Mouse (Mus musculus) gastrocnemius, adult 2 months (tissue): ENCODE data around the gene Fance. TPM values are rescaled to one million over a fixed set of nuclear protein-coding genes. Genes with fewer than 3 reads are reported as not detected.

ENCODE experiments used
- DNase-seq: peaks from one replicate; pipeline ENCODE4 v3.0.0; 2022
- H3K27ac ChIP-seq: fragments of 200-600 bp; 2 replicates; pipeline ENCODE4 v1.8.1; 2022; ENCODE audit warnings: mild to moderate bottlenecking
- H3K4me3 ChIP-seq: fragments of 200-600 bp; 2 replicates; pipeline ENCODE4 v1.8.1; 2022; ENCODE audit warnings: mild to moderate bottlenecking, moderate library complexity
- CTCF ChIP-seq: fragments of 200-600 bp; IDR thresholded peaks from 2 replicates; pipeline ENCODE4 v1.8.1; 2022; ENCODE audit warnings: antibody characterized with exemption, mild to moderate bottlenecking, moderate library complexity
- intact Hi-C: fragments of 180-260 bp; cut with DNase I; formaldehyde crosslinking; loops from one replicate; pipeline ENCODE4 v1.15.1; 2025
- total RNA-seq, 2 experiments: library from RNA; stranded (reverse); gene quantifications; 2 replicates each; pipeline ENCODE4 v1.2.3; 2021

Fance gene
- total RNA-seq, 2 experiments from 2014 or later, result 9.4 to 11.2 TPM

DNA sequence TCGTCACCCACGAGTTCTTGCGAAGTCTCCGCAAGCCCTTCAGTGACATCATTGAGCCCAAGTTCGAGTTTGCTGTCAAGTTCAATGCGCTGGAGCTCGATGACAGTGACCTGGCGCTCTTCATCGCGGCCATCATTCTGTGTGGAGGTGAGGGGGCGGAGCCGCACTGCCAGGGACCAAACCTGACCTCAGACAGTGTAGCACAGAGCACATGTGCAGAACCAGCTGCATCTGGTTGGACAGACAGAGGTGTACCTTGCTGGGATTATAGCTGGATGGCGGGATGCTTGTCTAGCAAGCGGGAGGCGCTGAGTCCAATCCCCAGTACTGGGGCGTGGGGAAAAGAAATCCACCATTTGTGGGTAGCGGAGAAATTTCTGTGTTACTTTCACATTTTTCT is 14.4 kb upstream of the Fance start:
- no peak for TF ChIP-seq CTCF
- H3K27ac ChIP-seq, result no peak overlapping the region
- intact Hi-C loops, result no loop called here
- no peak overlapping the region for H3K4me3 ChIP-seq
- DNase-seq, result no peak

DNA sequence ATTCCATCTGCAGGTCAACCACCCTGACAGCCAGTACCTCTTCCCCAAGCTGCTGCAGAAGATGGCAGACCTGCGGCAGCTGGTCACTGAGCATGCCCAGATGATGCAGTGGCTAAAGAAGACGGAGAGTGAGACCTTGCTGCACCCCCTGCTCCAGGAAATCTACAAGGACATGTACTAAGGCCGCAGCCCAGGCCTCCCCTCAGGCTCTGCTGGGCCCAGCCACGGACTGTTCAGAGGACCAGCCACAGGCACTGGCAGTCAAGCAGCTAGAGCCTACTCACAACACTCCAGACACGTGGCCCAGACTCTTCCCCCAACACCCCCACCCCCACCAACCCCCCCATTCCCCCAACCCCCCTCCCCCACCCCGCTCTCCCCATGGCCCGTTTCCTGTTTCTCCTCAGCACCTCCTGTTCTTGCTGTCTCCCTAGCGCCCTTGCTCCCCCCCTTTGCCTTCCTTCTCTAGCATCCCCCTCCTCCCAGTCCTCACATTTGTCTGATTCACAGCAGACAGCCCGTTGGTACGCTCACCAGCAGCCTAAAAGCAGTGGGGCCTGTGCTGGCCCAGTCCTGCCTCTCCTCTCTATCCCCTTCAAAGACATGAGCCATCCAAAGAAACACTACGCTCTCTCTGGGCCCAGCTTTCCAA is 13.5 kb upstream of the Fance start:
- TF ChIP-seq CTCF, result no peak
- H3K27ac ChIP-seq, result no peak overlapping the region
- no peak overlapping the region for H3K4me3 ChIP-seq
- intact Hi-C loops, result no loop called here
- no peak for DNase-seq

DNA sequence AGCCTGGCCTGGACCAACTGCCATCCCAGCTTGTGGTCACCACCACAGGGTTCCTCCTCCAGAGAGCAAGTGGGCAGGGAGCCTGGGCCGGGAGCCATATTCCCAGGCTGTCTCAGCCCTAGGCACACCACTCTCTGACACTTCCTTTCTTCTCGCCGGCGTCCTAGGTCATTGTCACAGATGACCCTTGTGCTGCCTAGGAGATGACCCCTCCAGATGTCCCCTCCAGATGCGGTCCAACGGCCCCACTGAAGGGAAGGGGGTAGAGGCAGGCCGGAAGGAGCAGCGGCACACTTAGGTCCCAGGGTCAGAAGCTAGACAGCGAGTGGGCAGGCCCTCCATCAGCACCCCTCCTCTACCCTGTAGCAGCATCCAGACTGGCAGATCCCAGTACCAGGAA is 13.0 kb upstream of the Fance start:
- no peak for TF ChIP-seq CTCF
- no peak for DNase-seq
- intact Hi-C loops, result no loop called here
- Histone ChIP-seq H3K27ac (no peak overlapping the region), H3K4me3 (no peak overlapping the region)

DNA sequence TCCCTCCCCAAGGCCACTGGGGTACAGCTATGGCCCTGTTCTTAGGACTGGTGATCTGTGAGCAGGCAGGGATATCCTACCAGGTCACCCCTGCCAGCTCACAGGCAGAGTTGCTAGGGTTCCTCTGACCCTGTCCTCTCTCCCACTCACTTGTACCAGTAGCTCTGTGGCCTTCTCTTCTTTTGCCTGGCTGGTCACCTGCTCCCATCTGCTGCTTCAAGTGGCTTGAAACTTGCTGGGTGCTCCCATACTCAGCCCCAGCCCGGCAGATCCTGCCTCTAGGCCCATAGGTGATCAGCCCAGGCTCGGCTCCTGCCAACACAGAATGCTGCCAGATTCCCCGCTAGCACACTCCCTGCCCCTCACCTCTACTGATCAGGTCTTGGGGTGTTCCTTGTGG is 12.5 kb upstream of the Fance start:
- TF ChIP-seq CTCF, result no peak
- no peak overlapping the region for H3K4me3 ChIP-seq
- no peak overlapping the region for H3K27ac ChIP-seq
- intact Hi-C loops, result no loop called here
- no peak for DNase-seq

DNA sequence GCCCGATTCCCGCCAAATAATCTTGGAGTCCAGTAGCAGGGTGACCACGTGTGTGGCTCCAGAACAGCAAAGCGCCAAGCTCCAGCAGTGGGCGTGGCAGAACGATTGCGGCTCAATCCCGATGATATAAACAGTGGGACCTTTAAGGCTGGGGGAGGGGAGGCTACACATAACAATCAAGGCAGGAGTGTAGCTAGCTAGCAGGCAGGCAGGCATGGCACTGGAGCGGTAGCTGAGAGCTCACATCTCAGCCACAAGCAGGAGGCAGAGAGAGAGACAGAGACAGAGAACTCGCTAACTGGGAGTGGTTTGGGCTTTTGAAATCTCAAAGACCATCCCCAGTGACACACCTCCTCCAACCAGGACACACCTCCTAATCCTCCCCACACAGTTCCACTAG is 8.1 kb upstream of the Fance start:
- no peak for DNase-seq
- intact Hi-C loops, result no loop called here
- H3K27ac ChIP-seq, result no peak overlapping the region
- H3K4me3 ChIP-seq, result no peak overlapping the region
- no peak for TF ChIP-seq CTCF

DNA sequence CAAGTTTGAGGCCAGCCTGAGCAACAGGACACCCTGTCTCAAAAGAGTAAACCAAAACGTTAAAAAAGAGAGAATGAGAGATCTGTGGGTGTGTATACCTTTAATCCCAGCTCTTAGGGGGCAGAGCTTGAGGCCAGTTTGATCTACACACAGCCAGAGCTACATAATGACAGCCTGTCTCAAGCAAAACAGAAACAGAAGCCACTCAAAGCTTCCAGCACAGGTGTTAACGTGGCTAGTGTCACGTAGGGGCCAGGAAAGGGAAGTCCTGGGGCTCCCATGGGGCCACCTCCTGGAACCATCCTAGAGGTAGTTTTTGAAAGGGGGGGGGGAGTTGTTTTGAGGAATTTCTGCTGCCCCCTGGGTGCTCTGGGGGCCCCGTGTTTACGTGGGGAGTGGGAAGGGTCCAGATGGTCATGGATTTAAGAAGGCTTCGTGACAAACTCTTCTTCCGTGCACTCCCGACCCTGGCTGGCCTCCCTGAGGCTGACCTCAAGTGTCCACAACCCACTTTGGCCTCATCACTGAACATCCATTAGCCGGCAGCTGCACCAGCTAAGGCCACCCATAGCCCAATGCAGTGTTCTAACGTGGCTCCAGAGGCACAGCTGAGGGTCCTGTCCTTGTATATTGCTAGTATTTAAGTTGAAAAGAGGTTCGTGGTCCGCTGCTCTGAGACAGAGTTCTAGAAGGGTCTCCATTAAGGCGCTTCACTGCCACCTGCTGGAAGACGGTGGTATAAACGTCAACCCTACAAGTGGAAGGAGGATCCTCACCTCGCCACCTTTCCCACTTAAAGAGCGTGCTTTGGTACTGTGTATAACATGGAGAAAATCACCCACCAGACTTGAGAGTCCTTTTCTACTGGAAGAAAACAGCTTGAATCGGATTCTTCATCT is 4.8 kb upstream of the Fance start:
- intact Hi-C loops, result loop anchor here (1.0 kb wide), 1 partner anchor 82 kb away; no protein-coding TSS in a partner anchor
- peak overlapping the region; percentile 59 for H3K27ac ChIP-seq
- DNase-seq, result peak; percentile 91
- H3K4me3 ChIP-seq, result peak overlapping the region; percentile 63
- peak; percentile 93 for TF ChIP-seq CTCF

DNA sequence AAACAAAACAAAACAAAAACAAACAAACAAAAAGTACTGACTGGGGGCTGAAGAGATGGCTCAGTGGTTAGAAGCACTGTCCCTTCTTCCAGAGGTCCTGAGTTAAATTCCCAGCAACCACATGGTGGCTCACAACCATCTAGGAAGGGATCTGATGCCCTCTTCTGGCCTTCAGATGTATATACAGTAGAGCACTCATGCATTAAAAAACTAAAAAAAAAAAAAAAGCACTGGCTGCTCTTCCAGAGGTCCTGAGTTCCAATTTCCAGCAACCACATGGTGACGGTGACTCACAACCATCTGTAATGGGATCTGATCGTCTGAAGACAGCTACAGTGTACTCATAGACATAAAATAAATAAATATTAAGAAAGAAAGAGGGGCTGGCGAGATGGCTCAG is 2.5 kb upstream of the Fance start:
- Histone ChIP-seq H3K27ac (no peak overlapping the region), H3K4me3 (no peak overlapping the region)
- no peak for DNase-seq
- no peak for TF ChIP-seq CTCF
- intact Hi-C loops, result no loop called here

DNA sequence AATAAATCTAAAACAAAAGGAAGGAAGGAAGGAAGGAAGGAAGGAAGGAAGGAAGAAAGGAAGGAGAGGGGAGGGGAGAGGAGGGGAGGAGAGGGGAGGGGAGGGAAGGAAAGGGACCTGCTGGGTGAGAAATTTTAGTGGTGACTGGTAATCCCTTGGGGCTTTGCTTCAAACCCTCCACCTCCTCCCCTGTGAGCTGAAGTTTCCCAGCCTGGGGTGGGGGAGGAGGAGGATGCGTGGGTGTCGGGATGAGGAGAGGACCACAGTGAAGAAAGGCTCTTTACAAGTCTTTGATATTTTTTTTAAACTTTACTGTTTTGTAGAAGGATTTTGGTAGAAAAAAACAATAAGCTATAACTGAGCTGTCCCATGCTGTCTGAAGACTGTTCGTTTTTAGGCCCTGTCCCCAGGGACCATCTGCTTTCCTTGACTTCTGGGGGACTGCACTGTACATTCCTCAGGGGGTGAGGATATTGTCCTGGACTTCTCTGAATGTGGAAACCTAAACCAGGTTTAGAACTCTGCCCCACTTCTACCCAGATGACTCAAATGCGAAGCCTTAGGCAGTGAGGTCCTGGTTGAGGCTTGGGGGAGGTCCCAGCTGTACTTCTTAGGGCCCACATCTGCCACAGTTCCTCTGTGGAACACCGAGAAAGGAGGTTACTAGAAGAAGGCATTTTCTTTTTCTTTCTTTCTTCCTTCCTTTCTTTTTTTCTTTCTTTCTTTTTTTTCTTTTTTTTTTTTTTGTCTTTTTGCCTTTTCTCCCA is 1.8 kb upstream of the Fance start:
- Histone ChIP-seq H3K27ac (no peak overlapping the region), H3K4me3 (no peak overlapping the region)
- TF ChIP-seq CTCF, result no peak
- intact Hi-C loops, result no loop called here
- DNase-seq, result no peak

DNA sequence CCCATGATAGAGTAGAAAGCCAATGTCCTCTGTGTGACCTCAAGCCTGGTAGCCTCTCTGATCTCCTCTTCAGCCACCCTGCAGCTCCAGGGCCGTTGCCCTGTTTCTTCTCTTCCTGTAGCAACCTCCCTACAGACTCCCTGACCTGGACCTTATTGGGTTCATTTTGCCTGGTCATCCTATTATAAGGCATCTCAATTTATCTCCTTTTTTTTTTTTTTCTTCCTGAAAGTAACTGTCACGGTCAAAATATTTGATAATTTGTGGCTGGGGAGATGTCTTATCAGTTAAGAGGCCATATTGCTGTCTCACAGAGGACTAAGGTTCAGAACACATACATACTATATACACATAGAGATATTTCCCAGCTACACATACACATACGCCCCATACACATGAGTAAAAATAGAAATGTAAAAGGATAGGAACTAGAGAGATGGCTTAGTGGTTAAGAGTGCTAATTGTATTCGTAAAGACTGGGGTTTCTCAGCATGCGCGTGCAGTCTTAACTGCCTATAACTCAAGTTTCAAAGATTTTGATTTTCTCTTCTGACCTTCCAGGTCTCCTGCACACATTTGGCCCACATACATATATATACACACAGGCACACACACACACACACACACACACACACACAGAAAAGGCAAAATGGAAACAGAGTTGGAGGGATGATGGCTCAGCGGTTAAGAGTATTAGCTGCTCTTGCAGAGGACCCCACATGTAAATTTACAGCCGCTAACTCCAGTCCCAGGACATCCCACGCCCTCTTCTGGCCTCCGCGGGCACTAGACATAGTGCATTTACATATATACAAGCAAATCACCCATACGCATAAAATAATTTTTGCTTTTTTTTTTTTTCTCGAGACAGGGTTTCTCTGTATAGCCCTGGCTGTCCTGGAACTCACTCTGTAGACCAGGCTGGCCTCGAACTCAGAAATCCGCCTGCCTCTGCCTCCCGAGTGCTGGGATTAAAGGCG is 797 bp upstream of the Fance start:
- peak; percentile 44 for TF ChIP-seq CTCF
- peak overlapping the region; percentile 95 for H3K4me3 ChIP-seq
- DNase-seq, result peak; percentile 62
- intact Hi-C loops, result no loop called here
- H3K27ac ChIP-seq, result peak overlapping the region; percentile 81

DNA sequence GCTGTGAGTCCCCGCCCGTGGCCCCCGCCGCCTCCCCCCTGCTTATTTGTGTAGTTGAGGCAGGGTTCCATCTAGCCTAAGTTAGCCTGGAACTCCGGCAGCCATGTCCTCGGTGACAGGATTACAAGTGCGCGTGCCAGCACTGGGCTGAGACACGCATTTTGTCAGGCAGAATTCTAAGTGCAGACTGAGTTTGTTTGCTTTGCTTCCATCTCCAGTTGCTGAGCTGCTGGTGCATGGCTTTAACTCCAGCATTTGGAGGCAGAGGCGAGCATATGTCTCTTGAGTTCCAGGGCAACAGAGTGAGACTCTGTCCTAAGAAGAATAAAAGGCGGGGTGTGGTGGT is 534 bp downstream of the Fance start:
- intact Hi-C loops, result no loop called here
- Histone ChIP-seq H3K4me3 (peak overlapping the region; percentile 95), H3K27ac (peak overlapping the region; percentile 96)
- no peak for TF ChIP-seq CTCF
- peak; percentile 66 for DNase-seq

DNA sequence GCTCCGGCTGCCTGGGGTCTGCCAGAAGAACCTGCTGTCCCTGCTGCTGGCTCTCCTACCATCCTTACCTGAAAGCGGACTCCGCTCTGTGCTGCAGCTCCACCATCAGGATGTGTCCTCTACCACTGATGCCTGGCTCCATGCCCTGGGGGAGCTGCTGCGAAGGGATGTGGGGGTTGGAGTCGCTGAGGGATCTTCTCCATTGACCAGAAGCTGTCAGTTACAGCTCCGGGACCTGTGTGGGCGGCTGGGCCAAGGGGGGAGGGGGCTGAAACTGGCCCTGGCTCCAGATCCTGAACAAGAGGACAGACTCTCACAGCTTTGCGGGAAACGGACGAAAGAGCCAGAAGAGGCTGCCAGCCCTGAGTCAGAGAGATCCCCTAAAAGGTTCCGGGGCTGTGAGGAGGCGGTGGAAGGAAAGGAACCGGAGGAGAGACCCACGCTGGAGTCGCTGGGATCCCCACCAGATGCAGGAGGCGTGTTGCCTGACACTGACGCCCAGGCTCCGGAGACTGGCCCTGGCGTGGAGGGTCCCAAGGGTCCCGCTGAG is 2.4 kb downstream of the Fance start:
- TF ChIP-seq CTCF, result no peak
- intact Hi-C loops, result no loop called here
- H3K27ac ChIP-seq, result no peak overlapping the region
- H3K4me3 ChIP-seq, result no peak overlapping the region
- no peak for DNase-seq

DNA sequence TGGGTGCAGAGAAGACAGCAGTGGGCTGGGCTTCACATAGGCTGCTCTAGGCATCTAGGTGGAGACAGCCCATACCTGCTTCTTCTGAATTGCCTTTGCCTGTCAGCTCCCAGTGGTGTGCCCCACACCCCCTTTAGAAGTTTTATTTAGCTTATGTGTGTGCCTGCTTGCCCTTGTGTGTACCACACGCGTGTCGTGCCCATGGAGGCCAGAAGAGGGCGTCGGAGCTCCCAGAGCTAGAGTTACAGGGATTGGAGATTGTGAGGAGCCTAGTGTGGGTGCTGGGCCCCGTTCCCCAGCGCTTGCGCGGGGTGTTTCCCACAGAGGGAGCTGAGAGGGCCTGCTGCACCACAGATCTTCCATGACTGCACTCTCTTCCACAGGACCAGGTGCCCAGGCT is 3.2 kb downstream of the Fance start:
- intact Hi-C loops, result no loop called here
- Histone ChIP-seq H3K27ac (no peak overlapping the region), H3K4me3 (no peak overlapping the region)
- TF ChIP-seq CTCF, result peak; percentile 2; the same call in 1 of the 2 replicates
- DNase-seq, result no peak
